Mouse (Mus musculus) lung, postnatal 0 days (tissue): ENCODE results near the gene Acox2.

Experiments used
- CTCF ChIP-seq: IDR thresholded peaks from 2 replicates; pipeline ENCODE4 v1.5.1; 2016; ENCODE audit warnings: antibody characterized with exemption, mild to moderate bottlenecking
- EP300 ChIP-seq: IDR thresholded peaks from 2 replicates; pipeline ENCODE4 v1.6.1; 2016; ENCODE audit warnings: antibody characterized with exemption, mild to moderate bottlenecking, control low read depth

GRCm38 (mm10) chr14:8256881-8257280 lies 2.3 kb downstream of the Acox2 start:
- TF ChIP-seq EP300, result no peak
- TF ChIP-seq CTCF, result no peak
